Mouse (Mus musculus): ENCODE results near the gene Klhl5.
"Not testable (repeated sequence)": the region's sequence is repeated elsewhere in the genome, so short reads cannot be mapped to it uniquely, and the experiment has no call there.

The Klhl5 gene

DNA sequence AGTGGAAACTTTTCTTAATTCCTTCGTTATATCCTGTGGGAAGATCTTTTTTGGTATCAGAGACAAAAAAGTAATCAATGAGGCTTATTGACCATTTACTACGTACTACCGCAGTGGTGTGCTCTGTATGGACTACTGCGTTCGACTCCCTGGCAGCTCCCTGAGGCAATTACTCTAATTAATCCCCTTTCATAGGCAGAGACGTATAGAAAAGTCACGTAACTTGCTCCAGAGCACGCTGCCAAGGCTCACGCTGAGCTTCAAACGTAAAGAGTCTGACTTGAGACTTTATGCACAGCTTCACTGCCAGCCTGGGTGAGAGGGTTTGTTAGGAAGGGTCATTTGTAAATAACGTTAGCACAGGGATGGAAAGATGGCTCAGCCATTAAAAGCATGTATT, 7.3 kb upstream of the Klhl5 start:
- no peak for DNase-seq

DNA sequence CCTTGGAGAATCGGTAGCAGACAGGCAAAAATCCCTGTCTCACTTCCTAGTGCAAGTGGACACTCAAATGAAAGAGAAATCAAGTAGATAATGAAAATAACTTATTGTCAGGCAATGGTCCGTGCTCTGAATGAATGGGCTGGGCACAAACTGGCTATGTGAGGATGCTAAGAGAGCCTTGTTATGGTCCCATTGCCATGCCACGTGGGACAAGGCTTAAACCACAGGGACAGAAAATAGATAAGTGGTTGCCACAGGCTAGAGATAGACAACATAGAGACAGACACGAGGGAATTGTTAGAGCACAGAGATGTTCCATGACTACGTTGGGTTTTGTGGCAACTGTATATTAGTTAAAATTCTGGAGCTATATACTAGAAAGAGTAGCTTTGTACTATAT, 6.1 kb upstream of the Klhl5 start:
- no peak for DNase-seq

DNA sequence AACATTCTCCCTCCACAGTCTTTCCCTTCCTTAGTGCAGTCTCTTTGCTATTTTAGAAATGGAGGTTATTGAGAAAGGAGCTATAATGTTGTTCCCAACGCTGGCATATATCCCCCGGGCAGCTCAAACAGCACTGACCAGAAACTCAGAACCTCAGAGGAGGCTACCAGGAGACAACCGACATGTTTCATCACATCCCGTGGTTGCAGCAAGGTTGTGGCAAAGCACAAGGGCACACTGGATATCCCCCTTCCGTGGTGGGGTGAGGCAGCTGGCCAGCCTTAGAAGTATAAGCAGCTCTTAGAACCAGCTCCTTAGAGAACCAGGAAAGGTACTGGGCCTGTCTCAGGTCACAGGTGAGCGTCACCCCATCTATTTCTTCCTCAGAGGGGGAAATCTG, 5.7 kb upstream of the Klhl5 start:
- no peak for DNase-seq

DNA sequence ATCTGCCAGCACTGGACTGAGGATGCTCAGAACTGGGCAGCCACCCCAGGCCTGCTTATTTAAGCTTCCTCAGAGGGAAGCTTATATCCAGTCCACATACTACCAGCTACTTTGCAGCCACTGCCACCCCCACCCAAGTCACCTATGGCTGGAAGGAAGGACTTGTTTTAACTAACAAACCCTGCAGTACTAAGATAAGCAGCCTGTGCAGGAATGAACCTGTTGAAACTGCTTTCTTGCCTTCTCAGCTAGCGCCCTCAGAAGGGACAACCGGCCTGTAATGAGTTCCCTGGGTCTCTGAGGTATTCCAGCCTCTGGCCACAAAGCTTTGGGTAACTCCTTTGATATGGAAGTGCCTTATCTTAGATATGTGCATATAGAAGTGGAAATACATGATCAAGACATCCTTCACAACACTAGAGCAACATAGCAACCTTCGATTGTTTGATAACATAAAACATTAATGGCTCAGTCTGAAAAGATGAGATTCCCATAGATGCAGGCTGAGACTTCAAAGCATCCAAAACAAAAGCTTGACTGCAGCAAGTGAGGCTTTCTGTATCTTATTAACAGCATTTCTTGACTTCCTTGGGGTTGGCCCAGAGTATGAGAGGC, 5.2 kb upstream of the Klhl5 start:
- DNase-seq: no peak

DNA sequence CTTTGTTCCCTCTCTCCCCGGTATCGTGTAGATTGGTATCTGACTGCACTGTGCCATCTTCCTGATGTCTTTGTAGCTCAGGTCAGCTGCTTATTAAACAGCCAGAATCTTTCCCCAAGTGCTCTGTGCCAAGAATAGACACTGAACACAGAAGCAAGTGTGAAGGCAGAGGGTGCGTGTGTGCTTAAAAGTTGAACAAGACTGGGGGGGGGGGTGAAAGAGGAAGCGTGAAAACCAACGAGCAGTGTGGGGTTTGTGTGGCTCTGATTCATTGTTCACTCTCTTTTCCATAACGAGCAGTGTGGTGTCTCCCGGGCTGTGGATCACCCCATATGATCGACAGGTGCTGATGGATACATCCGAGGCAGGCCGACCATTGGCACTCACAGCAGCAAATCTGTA, 4.7 kb upstream of the Klhl5 start:
- no peak for DNase-seq

DNA sequence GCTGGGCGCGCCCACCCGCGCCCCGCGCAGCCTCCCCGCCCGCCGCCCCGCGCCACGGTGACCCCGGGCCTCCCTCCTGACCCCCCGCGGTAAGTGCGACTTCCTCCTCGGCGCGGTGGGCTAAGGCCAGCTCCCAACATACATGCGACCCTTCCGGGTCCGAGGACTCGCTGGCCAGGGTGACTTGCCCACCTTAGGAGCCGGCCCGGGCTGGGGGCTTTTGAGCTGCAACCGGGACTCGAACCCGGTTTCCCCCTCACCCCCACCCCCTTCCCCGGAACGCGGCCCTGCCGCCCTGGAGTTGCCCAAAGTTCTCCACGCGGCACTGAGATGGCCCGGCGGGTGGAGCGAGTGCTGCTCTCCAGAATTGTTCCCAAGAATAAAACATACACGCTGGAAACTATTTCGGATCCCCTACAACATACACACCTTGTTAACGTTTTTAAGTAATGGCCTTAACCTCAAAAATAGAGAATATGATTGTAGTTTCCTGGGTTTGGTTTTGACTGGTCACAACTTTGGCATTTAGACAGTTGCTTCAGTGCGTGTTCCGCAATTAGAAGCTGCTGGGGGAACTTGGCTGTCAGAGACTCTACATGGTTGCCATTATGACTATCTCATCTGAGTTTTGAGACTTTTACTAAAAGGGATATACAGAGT, 564 bp downstream of the Klhl5 start:
- DNase-seq: no peak

DNA sequence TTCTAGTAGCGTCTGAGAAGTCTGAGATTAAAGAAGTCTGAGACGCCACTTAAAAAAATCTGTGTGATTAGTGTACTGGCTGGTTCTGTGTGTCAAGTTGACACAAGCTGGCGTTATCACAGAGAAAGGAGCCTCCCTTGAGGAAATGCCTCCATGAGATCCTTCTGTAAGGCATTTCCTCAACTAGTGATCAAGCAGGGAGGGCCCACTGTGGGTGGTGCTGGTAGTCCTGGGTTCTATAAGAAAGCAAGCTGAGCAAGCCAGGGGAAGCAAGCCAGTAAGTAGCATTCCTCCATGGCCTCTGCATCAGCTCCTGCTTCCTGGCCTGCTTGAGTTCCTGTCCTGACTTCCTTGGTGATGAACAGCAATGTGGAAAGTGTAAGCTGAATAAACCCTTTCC, 4.9 kb downstream of the Klhl5 start:
- DNase-seq: not testable (repeated sequence)

DNA sequence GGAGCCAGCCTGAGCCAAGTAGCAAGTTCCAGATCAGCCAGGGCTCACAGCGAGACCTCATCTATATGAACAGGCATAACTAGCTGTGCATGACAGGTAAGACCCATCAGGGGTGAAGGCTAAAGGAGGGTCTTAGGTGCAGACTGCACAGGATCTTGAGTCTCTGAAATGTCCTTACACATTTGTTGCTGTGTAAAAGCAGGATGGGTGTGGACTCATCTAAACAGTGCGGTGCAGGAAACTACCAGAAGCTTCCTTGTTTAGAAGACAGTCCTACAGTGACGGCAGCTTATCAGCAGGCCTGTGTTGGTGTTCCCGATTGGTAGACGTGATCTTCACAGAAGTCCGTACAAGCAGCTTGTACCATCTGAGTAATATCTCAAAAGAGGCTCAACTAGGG, 6.0 kb downstream of the Klhl5 start:
- DNase-seq: no peak

DNA sequence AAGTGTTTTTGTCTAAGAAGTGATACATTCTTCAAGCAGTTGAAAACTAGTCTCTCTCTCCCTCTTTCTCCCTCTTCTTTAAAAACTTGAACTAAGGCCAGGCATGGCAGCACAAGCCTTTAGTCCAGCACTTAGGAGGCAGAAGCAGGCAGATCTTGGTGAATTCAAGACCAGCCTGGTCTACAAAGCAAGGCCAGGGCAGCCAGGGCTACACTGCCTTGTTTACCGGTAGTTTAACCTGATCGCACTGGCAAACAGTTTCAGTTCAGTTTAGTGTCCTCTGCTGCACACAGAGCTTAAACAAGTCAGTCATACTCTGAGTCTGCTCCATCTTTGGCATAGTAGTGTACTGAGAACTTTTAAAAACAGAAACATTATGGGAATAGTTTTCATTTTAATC, 9.4 kb downstream of the Klhl5 start:
- DNase-seq: no peak

DNA sequence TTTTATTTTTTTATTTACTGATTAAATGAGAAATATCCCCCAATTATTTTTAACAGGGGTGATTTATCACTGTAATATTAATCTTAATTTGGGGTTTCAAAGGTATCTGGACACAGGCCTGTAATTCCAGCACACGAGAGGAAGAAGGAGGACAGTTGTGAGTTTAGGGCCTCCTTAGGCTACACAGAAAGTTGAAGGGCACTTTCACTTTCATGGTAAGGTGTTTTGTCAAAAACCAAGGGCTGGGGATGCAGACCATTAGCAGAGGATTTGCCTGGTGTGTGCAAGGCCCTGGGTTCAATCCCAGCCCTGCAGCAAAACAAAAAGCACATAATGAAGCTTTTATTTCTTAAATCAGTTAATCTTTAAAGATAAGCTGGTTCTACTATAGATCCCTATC, 12.2 kb downstream of the Klhl5 start:
- DNase-seq: no peak

DNA sequence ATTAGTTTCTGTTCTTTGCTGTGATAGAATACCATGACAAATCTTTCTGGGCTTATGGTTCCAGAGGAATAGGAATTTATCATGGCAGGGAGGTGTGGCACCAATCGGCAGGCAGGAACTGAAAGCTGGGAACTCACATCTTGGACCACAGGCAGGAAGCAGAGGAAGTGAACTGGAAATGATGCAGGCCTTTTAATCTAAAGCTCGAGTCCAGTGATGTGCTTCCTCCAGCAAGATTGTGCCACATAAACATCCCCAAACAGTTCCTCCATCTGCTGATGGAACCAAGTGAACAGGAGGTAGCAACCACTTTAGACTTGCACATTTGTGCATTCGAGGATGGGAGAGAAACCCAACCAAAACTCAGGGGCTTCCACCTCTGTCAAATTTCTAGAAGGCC, 12.6 kb downstream of the Klhl5 start:
- DNase-seq: no peak

DNA sequence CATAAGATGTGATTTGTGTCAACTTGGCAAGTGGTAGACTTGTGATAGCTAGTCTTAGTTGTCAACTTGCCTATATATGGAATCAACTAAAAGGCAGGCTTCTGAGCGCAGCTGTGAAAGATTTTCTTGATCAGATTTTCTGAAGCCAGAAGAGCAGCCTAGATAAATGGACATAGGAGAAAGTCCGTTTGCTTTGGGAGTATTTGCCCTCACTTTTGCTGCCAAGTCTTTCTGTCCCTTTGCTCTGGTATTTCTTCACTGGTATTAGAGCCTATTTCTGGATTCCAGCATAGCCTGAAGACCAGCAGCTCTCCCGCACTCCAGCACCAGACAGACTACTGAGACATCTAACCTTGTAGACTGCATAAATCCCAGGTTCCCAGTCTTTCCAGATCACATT, 15.3 kb downstream of the Klhl5 start:
- no peak for DNase-seq

DNA sequence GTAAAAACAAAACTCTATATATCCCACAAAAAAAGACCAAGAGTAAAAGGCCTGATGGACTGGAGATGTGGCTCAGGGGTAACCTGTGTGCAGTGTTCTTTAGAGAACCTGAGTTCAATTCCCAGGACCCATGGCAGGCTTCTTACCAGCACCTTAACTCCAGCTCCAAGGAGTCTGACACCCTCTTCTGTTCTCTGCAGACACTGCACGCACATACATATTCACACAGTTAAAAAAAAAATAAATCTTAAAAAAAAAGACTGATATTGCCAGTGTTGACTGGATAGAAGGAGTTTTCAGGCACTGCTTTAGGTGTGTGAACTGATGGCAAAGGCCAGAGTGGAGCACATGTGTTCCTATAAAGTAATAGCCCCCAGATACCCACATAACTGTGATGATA, 18.8 kb downstream of the Klhl5 start:
- DNase-seq: no peak

DNA sequence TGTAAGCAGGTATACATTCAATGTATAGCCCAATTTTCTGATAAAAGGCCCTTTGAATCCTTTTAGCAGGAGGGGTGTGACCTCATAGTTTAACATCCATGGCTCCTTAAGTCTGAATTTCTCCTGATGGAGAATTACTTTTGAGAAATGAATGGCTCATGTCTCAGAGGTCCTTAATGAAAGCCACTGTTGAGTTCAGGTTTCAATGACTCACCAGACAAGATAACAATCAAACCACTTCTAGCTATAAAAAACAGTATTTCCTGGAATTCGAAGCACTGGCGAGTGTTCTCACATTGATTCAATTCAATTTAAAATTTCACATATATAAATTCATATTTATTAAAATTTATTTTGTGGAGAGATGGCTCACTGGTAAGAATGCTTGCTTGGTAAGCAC, 21.1 kb downstream of the Klhl5 start:
- DNase-seq: no peak

DNA sequence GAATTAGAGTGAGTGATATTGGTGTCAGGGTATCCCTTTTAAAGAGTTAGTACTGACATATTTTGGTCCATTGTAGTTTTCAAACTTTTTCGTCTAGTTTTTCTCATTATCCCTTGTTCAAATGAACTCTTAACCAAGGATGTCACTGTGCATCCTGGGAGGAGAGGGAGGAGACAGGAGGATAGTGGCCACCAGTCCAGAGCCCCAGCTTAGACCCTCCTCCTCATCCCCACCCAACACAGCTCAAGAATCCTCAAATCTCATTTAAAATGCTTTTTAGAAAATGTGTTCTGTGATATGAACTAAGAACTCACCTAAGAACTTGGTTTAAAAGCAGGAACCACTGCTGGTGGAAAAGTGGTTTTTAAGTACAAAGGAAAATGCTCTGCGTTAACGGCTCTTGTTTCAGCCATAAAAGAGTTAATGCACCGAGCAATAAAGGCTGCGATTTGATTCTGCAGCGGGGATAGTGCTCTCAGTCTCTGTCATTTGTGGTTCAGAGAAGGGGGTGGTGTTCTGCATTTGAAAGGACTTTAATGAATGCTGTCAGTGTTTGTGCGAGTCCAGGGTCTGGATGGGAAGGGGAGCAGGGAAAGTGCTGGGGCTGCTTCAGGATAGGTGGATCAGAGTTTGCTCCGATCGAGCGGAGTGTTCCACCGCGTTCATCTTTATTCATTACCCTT, 23.3 kb downstream of the Klhl5 start:
- peak; percentile 20 for DNase-seq

DNA sequence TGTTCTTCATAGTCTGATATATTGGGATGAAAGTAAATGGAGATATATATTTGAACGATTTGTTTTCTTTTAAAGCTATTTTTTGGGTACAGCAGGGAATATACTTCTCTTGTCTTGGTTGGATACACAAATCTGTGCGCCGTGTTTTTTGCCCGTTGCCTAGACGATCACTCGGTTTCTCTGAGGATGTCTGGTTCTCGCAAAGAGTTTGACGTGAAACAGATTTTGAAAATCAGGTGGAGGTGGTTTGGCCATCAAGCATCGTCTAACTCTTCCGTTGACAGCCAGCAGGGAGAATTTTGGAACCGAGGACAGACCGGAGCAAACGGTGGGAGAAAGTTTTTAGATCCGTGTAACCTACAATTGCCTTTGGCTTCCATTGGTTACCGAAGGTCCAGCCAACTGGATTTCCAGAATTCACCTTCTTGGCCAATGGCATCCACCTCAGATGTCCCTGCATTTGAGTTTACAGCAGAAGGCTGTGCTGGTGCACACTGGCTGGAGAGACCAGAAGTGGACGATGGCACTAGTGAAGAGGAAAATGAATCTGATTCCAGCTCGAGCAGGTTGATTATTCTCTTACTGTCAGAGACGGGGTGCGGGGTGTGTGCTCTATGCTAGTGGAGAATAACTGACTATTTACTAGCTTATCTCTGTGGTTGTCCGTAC, 24.0 kb downstream of the Klhl5 start:
- DNase-seq: no peak

DNA sequence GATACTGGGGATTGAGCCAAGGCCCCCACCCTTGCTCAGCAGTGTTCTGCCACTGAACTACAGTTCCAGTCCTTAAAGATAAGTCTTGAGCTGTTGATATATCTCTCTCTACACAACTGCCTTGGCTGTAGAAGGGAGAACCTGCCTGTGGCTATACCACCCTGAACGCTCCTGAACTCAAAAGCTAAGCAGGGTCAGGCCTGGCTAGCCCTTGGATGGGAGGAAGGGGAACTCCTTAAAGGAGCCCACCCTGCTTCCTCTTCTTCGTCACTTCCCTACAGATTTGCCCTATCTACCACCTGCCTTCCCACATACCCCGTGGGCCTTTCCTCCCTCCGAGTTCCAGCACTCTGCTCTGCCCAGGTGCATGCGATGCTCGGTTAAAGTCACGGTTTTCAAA, 28.8 kb downstream of the Klhl5 start:
- no peak for DNase-seq

DNA sequence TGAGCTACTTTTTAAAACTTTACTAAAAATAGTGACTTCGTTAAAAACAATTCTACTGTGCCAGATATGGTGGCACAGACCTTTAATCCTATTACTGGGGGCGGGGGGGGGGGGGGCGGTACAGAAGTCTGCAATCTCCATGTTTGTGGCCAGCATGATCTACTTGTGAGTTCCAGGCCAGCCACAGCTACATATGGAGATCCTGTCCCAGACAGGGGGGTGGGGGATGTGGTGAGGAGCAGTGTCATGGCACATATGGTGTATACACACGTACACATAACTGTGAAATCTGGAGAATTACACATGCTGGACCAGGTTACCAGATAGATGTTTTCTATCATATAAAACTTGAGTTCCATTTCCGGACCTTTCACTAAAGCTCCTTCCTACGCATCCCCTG, 29.7 kb downstream of the Klhl5 start:
- no peak for DNase-seq

DNA sequence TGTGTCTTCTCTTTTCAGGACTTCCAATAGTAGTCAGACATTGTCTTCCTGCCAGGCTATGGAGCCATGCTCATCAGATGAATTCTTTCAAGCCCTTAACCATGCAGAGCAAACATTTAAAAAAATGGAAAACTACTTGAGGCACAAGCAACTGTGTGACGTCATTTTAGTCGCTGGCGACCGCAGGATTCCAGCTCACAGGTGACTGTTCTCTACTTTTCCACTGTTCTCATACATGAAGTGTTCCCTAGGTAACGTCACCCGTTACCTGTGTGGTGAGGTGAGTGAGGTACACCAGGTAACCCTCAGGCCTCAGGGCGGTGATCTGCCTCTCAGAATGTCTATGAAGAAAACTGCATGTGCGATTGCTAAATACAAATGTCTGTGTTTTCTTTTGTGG, 33.9 kb downstream of the Klhl5 start:
- DNase-seq: no peak

DNA sequence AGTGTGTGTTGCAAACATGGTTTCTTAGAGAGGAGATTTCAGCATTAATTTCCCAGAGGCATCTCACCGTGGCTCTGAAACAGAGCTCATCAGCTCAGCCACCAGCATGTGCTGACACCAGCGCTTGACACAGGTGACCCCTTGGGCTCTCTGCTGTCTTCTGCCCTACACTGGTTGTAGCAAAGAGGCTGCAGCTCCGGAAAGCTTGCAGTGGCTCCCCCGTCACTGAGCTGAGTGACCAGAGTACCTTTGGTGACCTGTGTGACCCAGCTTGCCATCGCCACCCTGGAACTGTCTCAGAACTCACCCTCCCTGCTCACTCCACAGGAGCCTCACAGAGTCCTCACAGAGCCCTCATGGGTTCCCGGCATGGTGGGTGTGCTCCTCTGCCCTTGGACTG, 34.9 kb downstream of the Klhl5 start:
- DNase-seq: no peak

DNA sequence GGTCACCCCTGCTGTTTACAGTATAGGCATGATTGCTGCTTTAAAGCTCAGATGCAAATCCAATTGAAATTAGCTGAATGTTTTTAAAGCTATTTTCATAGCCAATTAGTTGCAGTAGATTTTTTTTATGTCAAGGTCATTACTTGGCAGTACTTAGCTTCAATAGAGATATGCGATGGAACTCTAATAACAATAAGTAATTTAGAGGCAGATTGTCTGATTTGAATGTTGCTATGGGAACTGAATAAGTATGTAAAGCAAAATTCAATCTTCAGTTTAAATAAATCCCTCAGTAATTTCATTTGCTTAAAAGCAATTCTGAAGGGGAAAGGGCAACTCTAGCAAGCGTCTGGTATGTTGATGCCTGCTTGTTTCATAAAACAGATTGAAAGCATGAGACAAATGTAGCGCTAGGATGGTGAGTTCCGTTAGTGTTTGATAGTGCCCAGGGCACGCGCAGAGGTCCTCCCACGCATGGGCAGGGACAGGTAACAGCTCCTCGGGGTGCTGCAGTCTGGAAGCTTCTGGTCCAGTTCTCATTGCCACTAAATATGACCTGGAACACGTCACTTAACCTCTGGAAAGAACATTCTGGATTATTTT, 38.3 kb downstream of the Klhl5 start:
- no peak for DNase-seq

DNA sequence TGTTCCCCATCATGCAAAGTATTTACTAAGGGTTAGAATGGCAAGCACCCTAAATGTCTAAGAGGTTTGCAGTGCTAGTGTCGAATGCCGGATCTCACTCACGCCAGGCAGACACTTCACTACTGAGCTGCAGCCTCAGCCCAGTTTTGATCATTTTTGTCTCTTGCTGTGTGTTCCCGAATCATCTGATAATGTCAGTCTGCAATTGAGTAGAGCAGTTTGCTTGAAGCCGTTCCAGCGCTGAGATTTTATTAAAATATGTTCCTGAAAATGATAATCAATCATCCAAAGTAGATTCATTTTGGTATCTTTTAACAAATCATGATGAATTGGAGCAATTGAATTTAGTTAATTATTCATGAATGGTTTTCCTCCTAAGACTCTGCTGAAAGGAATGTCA, 39.4 kb downstream of the Klhl5 start:
- DNase-seq: no peak

DNA sequence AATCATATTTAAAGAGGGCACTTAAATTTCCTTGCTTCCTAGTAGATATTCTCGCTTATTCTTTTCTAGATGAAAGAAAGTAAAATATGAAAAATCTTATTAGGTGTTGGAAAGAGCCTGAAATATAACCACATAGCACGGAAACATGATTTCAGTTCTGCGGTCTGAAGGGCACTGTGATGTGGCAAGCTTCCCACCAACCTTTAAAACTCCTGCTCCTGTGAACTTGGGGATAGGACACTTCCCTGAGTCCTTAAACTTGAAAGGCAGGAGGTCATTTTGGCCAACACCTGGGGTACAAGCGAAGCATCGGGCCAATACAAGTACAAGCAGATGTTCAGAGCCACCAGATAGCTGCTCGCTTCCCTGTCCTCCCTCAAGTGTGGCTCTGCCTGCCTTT, 42.4 kb downstream of the Klhl5 start:
- DNase-seq: no peak
